Mouse (Mus musculus) T-cell, adult 2 months (primary cell): Measurements from ENCODE around the gene Skint3.
"Not testable (repeated sequence)": the region's sequence is repeated elsewhere in the genome, so short reads cannot be mapped to it uniquely, and the experiment has no call there.

Experiments used
- DNase-seq: peaks from one replicate; pipeline ENCODE4 v3.0.0; 2022; ENCODE audit warnings: low spot score

Gene Skint3

DNA sequence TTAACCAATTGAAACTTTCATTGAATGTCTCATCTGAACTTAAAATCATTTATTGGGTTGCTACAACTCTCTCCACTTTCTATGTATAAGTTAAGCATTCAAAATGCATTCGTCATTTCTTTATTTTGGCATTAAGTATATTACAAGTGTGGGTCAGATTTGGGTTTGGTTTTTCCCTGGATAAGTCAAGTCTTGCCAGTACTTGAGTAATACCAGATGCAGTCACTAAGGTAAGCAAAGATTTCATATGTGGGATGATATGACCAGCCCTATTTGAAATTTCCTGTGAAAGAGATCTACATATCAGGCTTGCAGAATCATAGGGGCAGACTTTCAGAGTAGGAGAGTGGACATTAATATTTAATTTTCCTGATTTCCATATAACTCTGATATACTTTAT lies at the start of gene Skint3:
Gene Skint3, plus strand, starts transcription at position 301 of the 400 bp plus-strand sequence.
- no peak for DNase-seq

GRCm38 (mm10) chr4:112243416-112243815 lies 11.4 kb downstream of the Skint3 start:
- DNase-seq: no peak

GRCm38 (mm10) chr4:112243951-112244350 lies 11.9 kb downstream of the Skint3 start:
- no peak for DNase-seq

GRCm38 (mm10) chr4:112256022-112256421 lies 24.0 kb downstream of the Skint3 start:
- no peak for DNase-seq

DNA sequence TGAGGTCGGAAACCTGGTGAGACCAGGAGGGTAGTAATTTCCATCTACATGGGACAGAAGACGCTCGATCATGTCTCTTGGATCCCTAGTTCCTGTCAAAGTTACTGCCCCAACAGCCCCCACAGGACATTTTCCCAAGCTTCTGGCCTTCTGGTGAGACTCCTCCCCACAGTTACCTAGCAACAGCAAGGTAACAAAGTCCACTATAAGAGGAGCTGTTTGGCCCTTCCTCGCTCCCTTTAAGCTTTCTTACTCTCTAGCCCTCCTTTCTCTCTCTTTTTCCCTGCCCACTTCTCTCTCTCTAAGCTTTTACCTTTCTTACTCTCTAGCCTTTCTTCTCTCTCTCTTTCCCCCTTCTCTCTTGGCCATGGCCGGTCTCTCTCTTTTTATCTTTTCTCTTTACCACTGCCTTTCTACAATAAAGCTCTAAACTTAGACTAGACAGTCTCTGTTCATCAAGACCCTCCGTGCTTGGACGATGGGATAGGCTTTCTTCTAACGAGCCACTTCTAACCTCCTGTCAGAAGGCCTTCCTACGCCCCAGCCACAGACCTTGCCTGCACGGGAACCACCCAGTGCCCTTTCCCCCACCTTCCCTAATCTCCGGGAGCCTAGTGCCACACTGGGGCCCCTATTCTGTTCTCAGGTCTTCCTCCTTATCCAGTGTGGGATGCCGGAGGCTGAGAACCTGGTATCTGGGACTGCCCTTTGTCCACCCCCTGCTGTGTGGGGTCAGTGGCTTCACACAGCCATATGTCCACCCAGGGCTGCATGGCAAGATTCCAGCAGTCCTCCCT lies 55.3 kb downstream of the Skint3 start:
- DNase-seq: no peak

- no peak for DNase-seq
These were observed 56.4 kb downstream of the Skint3 start for GRCm38 (mm10) chr4:112288396-112288795.

GRCm38 (mm10) chr4:112302305-112302704 lies 70.3 kb downstream of the Skint3 start:
- no peak for DNase-seq

DNA sequence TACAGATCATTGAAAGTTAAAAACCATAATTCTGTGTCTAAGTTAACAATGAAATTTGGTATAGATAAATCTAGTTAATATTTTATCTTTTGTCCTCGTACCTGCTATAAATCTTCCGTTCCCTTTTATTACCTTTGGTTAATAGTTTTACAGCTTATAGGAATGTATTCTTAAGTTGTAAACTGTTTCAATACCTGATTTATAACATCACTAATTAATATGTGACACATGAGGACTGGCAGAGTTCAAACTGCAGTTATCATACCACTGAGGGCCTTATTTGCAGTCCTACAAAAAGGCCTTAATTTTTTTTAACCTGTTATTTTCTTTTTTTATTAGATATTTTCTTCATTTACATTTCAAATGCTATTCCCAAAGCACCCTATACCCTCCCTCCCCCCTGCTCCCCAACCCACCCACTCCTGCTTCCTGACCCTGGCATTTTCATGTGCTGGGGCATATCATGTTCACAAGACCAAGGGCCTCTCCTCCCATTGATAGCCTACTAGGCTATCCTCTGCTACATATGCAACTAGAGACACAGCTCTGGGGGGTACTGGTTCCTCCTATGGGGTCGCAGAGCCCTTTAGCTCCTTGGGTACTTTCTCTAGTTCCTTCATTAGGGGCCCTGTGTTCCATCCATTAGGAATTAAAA lies 70.9 kb downstream of the Skint3 start:
- DNase-seq: no peak

DNA sequence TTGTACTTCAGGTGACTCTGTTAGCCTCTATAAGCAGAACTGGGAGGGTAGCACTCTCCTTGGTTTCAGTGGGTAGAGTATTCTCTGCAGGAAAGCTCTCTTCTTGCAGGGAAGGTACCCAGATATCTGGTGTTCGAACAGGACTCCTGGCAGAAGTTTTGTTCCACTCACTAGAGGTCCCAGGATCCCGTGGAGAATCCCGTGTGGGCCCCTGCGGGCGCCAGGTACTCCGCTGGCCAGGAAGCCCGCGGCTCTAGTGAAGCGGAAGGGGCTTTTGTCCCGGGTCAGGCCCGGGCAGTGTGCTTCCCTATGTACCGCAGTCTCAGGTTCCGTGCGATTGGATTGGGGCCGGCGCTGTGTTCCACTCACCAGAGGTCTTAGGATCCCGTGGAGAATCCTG lies 117.1 kb downstream of the Skint3 start:
- not testable (repeated sequence) for DNase-seq
